In the genomic region with DNA sequence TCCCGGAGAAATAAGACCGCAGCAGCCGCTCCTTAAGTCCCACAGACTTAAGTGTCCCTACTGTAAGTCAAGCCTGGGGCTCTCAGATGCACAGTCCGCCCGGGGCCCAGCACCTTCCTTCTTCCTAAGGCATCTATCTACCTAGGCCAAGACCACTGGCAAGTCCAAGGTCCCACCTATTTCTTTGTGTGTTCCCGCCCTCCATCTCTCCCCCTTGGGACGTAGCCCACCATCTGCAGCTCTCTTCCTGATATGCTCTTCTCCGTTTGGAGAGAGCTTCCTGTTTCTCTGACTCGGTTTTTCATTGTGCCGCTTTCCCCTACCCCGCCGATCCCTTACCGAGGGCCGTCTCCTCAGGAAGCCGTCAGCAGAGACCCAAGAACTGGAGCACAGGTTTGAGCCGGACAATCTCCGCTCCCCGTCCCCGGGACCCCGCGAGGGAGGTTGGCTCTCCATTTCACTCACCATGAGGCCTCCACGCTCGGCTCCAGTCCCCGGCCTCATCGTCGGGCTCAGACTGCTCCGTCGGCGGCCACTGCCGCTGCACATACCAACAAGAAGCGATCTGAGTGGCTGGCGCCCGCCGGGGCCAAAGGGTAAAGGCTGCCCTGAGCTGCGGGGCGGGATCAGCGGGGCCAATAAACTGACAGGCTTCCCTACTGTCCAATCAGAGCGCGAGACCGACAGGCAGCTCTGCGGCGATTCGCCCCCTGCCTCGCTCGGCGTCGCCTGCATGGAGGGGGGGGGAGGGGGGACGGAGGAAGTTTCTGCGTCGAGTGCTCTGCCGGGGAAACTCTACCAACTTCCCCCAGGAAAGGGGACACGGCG, we compare ENCODE assay signal across 8 mouse cellular contexts. TPM values are rescaled to one million over a fixed set of nuclear protein-coding genes. Genes with fewer than 3 reads are reported as not detected.
DNase-seq lines count a peak whose midpoint lies in the region; ATAC-seq and TF ChIP-seq lines count a peak whose summit lies in the region.

A gene (minus strand): TSS at position 601 of the 828 bp plus-strand sequence.

- TF ChIP-seq EP300 in ES-Bruce4 (IDR thresholded peaks at IDR 0.05; ENCODE audit: insufficient read depth, low read depth, low read length), result no peak
- no peak for TF ChIP-seq EP300 in liver, postnatal 0 days (IDR thresholded peaks at IDR 0.05; ENCODE audit: low read depth)

- intact Hi-C loops in heart, postnatal 10 days (cut with DNase I), result no loop called here

- peak; percentile 100 for DNase-seq in heart, postnatal 10 days
- peak; percentile 93 for DNase-seq in large intestine, adult 2 months (ENCODE audit: low read depth, low spot score)
- DNase-seq in liver, postnatal 0 days, result peak; percentile 100
- peak; percentile 100 for DNase-seq in testis, postnatal 10 days (ENCODE audit: low spot score)

- peak within 1 kb of the TSS; percentile 100 for H3K4me3 ChIP-seq in ES-Bruce4 (ENCODE audit: low read depth, low read length)
- H3K4me3 ChIP-seq in forebrain, embryonic 13.5 days, result peak within 1 kb of the TSS; percentile 92
- peak within 1 kb of the TSS; percentile 86 for H3K4me3 ChIP-seq in liver, postnatal 0 days (ENCODE audit: low read depth, low read length)
- peak within 1 kb of the TSS; percentile 85 for H3K4me3 ChIP-seq in neural tube, embryonic 14.5 days (ENCODE audit: low read depth, low read length)

- H3K9me3 ChIP-seq in ES-Bruce4 (replicated peaks; ENCODE audit: control insufficient read depth, insufficient read depth, low read length, poor library complexity, severe bottlenecking), result no peaks in the 10 kb centered on the region
- H3K9me3 ChIP-seq in forebrain, embryonic 13.5 days (replicated peaks), result no peaks in the 10 kb centered on the region
- no peaks in the 10 kb centered on the region for H3K9me3 ChIP-seq in liver, postnatal 0 days (ENCODE audit: low read length)
- no peaks in the 10 kb centered on the region for H3K9me3 ChIP-seq in neural tube, embryonic 14.5 days (ENCODE audit: control insufficient read depth, low read length)

- peak; percentile 97 for ATAC-seq in cerebellum, adult (ENCODE audit: insufficient number of reproducible peaks, low FRiP score, low TSS enrichment)
- ATAC-seq in forebrain, embryonic 13.5 days, result peak; percentile 97
- ATAC-seq in liver, postnatal 0 days, result peak; percentile 92
- peak; percentile 96 for ATAC-seq in neural tube, embryonic 14.5 days (ENCODE audit: low read depth)

- H3K9ac ChIP-seq in ES-Bruce4 (ENCODE audit: low read depth, poor library complexity, severe bottlenecking), result peak within 1 kb of the TSS; percentile 91
- peak within 1 kb of the TSS; percentile 88 for H3K9ac ChIP-seq in forebrain, embryonic 13.5 days
- peak within 1 kb of the TSS; percentile 94 for H3K9ac ChIP-seq in liver, postnatal 0 days (replicated peaks)
- peak within 1 kb of the TSS; percentile 73 for H3K9ac ChIP-seq in neural tube, embryonic 14.5 days (replicated peaks; ENCODE audit: low read depth, low read length)

- no peaks in the 10 kb centered on the region for H3K27me3 ChIP-seq in ES-Bruce4 (ENCODE audit: control insufficient read depth, insufficient read depth, low read length, poor library complexity, severe bottlenecking)
- H3K27me3 ChIP-seq in forebrain, embryonic 13.5 days, result no peaks in the 10 kb centered on the region
- no peaks in the 10 kb centered on the region for H3K27me3 ChIP-seq in liver, postnatal 0 days (ENCODE audit: insufficient read depth, low read length)
- H3K27me3 ChIP-seq in neural tube, embryonic 14.5 days (ENCODE audit: control insufficient read depth, insufficient read depth, low read length), result no peaks in the 10 kb centered on the region

- under 1% methylated on average over 49 of the region's 53 CpGs for WGBS in forebrain, embryonic 13.5 days
- WGBS in large intestine, adult 2 months, result 1% methylated on average over 53 of the region's 53 CpGs
- WGBS in liver, postnatal 0 days (ENCODE audit: insufficient replicate concordance), result under 1% methylated on average over 49 of the region's 53 CpGs
- under 1% methylated on average over 52 of the region's 53 CpGs for WGBS in neural tube, embryonic 14.5 days

- peaks cover 19% of the 10 kb centered on the region for H3K36me3 ChIP-seq in ES-Bruce4 (ENCODE audit: control insufficient read depth, insufficient read depth, low read length, poor library complexity, severe bottlenecking)
- H3K36me3 ChIP-seq in forebrain, embryonic 13.5 days (ENCODE audit: poor library complexity, severe bottlenecking), result peaks cover 13% of the 10 kb centered on the region
- peaks cover 21% of the 10 kb centered on the region for H3K36me3 ChIP-seq in liver, postnatal 0 days (replicated peaks; ENCODE audit: insufficient read depth, low read length)
- peaks cover 10% of the 10 kb centered on the region; the same call in 1 of the 2 replicates for H3K36me3 ChIP-seq in neural tube, embryonic 14.5 days (ENCODE audit: control insufficient read depth, insufficient read depth, low read length)

- peak; percentile 42 for TF ChIP-seq POLR2A in ES-Bruce4 (IDR thresholded peaks at IDR 0.05; ENCODE audit: insufficient read depth, low read length)

- H3K4me2 ChIP-seq in forebrain, embryonic 13.5 days, result peak within 1 kb of the TSS; percentile 74
- peak within 1 kb of the TSS; percentile 95 for H3K4me2 ChIP-seq in liver, postnatal 0 days (ENCODE audit: low read depth, low read length)
- H3K4me2 ChIP-seq in neural tube, embryonic 14.5 days (ENCODE audit: low read depth, low read length), result peak within 1 kb of the TSS; percentile 65

- H3K4me1 ChIP-seq in ES-Bruce4 (ENCODE audit: control insufficient read depth, insufficient read depth, low read length), result no peaks in the 10 kb centered on the region
- H3K4me1 ChIP-seq in forebrain, embryonic 13.5 days, result peaks cover 32% of the 10 kb centered on the region
- peaks cover 12% of the 10 kb centered on the region for H3K4me1 ChIP-seq in liver, postnatal 0 days (ENCODE audit: insufficient read depth)
- peaks cover 11% of the 10 kb centered on the region for H3K4me1 ChIP-seq in neural tube, embryonic 14.5 days (ENCODE audit: control insufficient read depth, insufficient read depth, low read length)

- H3K27ac ChIP-seq in ES-Bruce4 (ENCODE audit: insufficient read depth, low read length), result peak within 1 kb of the TSS; percentile 85
- peak within 1 kb of the TSS; percentile 96 for H3K27ac ChIP-seq in forebrain, embryonic 13.5 days
- H3K27ac ChIP-seq in liver, postnatal 0 days (ENCODE audit: low read depth), result peak within 1 kb of the TSS; percentile 100
- H3K27ac ChIP-seq in neural tube, embryonic 14.5 days (ENCODE audit: low read depth, low read length), result peak within 1 kb of the TSS; percentile 94

- no peak for TF ChIP-seq CTCF in ES-Bruce4 (IDR thresholded peaks at IDR 0.05; ENCODE audit: low read depth, low read length)
- TF ChIP-seq CTCF in liver, postnatal 0 days (IDR thresholded peaks at IDR 0.05; ENCODE audit: low read depth), result no peak

RNA-seq across cellular contexts. Expression of the gene that starts here (rescaled TPM):
- 222 and 252 TPM in 2 replicates for polyA plus RNA-seq in ES-Bruce4 (2011; ENCODE audit: insufficient read depth, insufficient read length, low read depth, missing spikeins)
- 179 and 206 TPM in 2 replicates for polyA plus RNA-seq in forebrain, embryonic 13.5 days (2015; fragmentation: Nextera tagmentation; extraction: Ambion mirVana)
- total RNA-seq in heart, postnatal 10 days (2021), result 10 to 100 TPM; 45.5 to 46.4 TPM
- 9.1 and 26.5 TPM in 2 replicates for polyA plus RNA-seq in large intestine, adult 2 months (2012; rRNA removed)
- 48.8 and 57.9 TPM in 2 replicates for polyA plus RNA-seq in liver, postnatal 0 days (2015; fragmentation: Nextera tagmentation; extraction: Ambion mirVana)
- 110 and 118 TPM in 2 replicates for polyA plus RNA-seq in neural tube, embryonic 14.5 days (2014; fragmentation: Nextera tagmentation; extraction: Ambion mirVana)

Comparison
In these comparisons a context has a peak if more than half of its experiments do, and no peak if none do; other contexts are left out.
1. Peak in every context shown above with its lines: DNase-seq, ATAC-seq, H3K4me3 ChIP-seq and H3K27ac ChIP-seq.